Mouse (Mus musculus) cortical plate, adult 2 months (tissue): ENCODE measurements at regions not wholly inside any gene's neighbourhood (a gene's known extent, or its start where the extent isn't known, plus 50 kb on each side); places are given as distances from the start of the nearest gene placed in this dataset.
"Not testable (repeated sequence)": the region's sequence is repeated elsewhere in the genome, so short reads cannot be mapped to it uniquely, and the experiment has no call there.

Experiments used
- H3K27ac ChIP-seq: fragments of 200-500 bp; 2 replicates; pipeline ENCODE4 v1.5.1; 2012; ENCODE audit warnings: low read length, control low read depth, inconsistent platforms; ENCODE audit not compliant: insufficient read depth
- H3K4me1 ChIP-seq: fragments of 200-500 bp; 2 replicates; pipeline ENCODE4 v1.6.1; 2011; ENCODE audit warnings: low read length; ENCODE audit not compliant: control insufficient read depth, insufficient read depth
- H3K4me3 ChIP-seq: fragments of 200-500 bp; 2 replicates; pipeline ENCODE4 v1.5.1; 2011; ENCODE audit warnings: mild to moderate bottlenecking, low read length, control low read depth; ENCODE audit not compliant: insufficient read depth
- CTCF ChIP-seq: fragments of 200-500 bp; IDR thresholded peaks from 2 replicates; pipeline ENCODE4 v1.5.1; 2011; ENCODE audit warnings: mild to moderate bottlenecking, control low read depth, low read length; ENCODE audit not compliant: insufficient read depth; ENCODE audit errors: extremely low read depth
- POLR2A ChIP-seq: fragments of 200-500 bp; IDR thresholded peaks from 2 replicates; pipeline ENCODE4 v1.6.1; 2011; ENCODE audit warnings: mild to moderate bottlenecking, low read length, control low read depth; ENCODE audit not compliant: insufficient read depth; ENCODE audit errors: extremely low read depth

DNA sequence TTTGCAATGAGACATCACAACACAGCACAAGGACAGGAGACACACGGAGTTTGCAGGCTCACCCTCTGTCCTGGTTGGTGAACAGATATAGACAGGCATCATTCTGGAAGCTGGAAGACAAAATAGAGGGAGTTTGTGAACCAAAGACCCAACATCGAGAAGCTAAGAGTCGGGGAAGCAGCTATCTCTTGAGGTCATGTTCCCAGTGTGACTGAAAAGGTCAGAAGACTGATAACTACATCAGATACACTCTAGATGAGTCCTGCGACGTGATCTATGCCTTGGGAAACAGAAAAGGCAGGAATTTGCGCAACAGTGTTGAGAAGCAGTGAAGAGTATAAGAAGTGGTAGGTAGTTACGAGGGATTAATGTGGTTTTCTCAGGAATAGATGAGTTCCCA, 171.2 kb downstream of the Ifng start:
- no peaks in the 10 kb centered on the region for H3K4me1 ChIP-seq
- no peak overlapping the region for H3K27ac ChIP-seq
- no peak overlapping the region for H3K4me3 ChIP-seq
- TF ChIP-seq CTCF (no peak), POLR2A (no peak)

DNA sequence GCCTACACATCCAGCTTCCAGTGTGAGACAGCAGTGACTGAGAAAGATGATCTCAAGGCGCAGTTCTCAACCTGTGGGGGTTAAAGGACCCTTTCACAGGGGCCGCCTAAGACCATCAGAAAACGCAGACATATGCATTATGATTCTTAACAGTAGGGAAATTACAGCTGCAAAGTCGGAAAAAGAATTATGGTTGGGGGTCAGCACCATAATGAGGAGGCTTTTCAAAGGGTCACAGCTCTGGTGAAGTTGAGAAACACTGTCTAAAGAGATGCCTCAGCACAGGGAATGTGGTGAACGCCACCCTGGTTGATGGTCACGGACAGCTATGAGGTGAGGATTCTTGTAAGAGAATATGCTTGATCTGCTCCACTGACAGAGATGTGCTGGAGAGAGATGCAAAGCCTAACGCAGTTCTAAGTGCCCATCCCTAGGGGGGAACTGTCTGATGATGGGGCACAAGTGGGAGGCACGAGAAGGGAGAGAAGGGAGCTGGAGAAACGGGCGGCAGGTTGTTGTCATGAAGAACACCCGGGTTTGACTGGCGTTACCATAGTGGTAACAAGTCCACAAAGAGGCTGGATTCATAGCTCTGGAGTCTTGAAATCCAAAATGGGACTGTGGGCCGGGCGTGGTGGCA, 172.3 kb downstream of the Ifng start:
- no peak overlapping the region for H3K4me3 ChIP-seq
- no peaks in the 10 kb centered on the region; the same call in 1 of the 2 replicates for H3K4me1 ChIP-seq
- H3K27ac ChIP-seq: no peak overlapping the region
- TF ChIP-seq POLR2A: no peak
- TF ChIP-seq CTCF: no peak

DNA sequence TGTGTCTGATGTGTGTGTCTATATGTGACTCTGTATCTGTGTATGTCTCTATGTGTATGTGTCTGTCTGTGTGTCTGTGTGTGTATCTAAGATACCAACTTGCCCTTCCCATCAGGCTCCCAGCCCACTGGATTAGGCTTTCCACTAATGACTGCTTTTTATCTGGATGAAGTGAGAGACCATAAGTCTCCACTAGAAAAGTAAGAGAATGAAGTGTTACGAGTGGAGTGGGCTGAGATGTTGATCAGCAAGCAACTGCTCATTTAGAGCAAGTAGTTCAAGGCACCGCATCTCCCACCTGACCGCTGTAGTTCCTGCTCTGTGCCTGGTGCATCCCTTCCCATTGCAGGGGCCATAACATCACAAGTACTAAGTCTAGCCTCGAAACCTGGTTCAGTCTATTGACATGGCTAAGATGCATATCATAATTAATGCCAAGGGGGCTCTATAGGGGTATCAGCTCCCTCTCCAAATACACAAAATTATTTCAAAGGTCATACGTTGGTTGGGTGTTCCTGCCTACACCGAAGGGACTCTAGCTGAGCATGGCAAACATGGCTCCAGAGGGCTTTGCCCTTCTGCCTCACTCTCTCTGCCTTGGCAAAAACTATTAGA, 173.5 kb downstream of the Ifng start:
- Histone ChIP-seq H3K27ac (no peak overlapping the region), H3K4me1 (no peaks in the 10 kb centered on the region; the same call in 1 of the 2 replicates), H3K4me3 (no peak overlapping the region)
- TF ChIP-seq CTCF: no peak
- no peak for TF ChIP-seq POLR2A

DNA sequence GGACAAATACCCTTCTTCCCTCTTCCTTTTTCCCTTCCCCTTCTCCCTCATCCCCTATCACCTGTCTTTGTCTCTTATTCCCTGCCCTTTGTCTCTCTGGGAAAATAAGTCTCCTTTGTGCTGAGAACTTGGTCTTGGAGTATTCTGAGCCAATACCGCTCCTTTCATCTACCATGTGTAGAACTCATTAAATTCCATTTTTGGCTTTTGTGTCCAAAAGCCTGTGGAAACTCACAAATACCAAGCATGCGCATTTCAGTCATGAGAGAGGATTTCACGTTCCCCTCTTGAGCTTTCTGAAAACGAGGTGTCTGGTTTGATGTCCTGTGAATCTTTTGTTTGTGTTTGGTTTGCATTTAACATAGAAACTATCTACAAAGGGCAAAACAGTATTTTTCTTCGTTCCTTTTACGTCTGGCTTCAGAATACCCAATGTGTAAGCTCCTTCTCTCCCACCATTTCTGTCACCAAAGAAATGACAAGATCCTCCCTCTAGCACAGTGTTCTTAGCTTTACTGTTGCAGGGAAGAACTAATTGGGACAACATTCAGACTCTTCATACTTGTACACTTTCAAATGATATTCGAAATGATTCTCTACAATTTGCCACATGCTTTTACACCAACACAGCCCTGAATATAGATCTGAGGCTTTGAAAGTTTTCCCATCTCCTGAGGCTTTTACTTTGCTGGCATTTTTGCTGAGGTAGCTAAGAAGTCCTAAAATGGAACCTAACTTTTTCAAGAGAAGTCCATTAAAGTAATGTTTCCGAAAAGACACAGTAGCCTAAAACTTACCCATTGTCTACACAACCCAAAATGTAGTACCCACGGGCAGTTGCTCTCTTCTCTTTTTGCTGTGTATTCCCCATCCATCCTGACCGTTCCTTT, 174.5 kb downstream of the Ifng start:
- Histone ChIP-seq H3K27ac (no peak overlapping the region), H3K4me1 (no peaks in the 10 kb centered on the region; the same call in 1 of the 2 replicates), H3K4me3 (no peak overlapping the region)
- TF ChIP-seq CTCF (no peak), POLR2A (no peak)

DNA sequence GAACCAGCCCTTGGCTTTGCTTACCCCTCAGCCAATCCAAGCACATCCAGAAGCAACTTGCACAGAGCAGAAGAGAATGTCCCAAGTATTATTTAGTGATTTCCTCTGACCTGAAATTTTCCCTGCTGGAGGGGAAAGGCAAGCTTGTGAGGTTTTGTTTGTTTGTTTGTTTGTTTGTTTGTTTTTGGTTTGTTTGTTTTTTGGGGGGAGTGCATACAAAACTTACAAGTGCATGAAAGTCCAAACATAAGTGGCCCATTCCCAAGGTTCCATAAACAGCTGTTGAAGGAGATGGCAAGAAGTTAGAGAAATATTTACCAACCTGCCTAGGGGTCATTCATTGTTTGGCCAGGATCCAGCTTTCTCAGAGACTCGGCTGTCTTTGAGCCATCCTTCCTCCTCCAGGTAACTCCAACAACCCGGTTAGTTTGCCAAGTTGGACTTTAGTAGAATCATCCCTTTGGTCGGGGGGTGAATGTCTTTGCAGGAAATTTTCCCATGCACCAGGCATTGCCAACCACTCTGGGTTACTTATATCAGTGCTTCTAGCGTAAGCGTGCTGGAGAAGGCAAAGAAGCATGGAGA, 175.3 kb downstream of the Ifng start:
- Histone ChIP-seq H3K27ac (no peak overlapping the region), H3K4me1 (no peaks in the 10 kb centered on the region; the same call in 1 of the 2 replicates), H3K4me3 (no peak overlapping the region)
- no peak for TF ChIP-seq CTCF
- no peak for TF ChIP-seq POLR2A

GRCm38 (mm10) chr10:118617291-118618044, 176.6 kb downstream of the Ifng start:
- H3K27ac ChIP-seq: no peak overlapping the region
- no peaks in the 10 kb centered on the region; the same call in 1 of the 2 replicates for H3K4me1 ChIP-seq
- H3K4me3 ChIP-seq: no peak overlapping the region
- TF ChIP-seq POLR2A: no peak
- TF ChIP-seq CTCF: no peak

DNA sequence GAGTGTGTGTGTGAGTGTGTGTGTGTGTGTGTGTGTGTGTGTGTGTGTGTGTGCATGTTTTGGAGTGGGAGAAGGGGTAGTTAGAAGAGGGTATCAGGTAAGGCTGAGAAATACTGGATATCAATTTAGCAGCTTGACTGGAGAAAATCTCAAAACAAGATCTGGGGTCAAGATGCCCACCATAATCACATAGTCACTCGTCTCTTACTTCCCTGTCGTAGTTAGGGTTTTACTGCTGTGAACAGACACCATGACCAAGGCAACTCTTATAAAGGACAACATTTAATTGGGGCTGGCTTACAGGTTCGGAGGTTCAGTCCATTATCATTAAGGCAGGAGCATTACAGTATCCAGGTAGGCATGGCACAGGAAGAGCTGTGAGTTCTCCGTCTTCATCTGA, 177.4 kb downstream of the Ifng start:
- H3K4me3 ChIP-seq, H3K27ac ChIP-seq, H3K4me1 ChIP-seq: not testable (repeated sequence)

DNA sequence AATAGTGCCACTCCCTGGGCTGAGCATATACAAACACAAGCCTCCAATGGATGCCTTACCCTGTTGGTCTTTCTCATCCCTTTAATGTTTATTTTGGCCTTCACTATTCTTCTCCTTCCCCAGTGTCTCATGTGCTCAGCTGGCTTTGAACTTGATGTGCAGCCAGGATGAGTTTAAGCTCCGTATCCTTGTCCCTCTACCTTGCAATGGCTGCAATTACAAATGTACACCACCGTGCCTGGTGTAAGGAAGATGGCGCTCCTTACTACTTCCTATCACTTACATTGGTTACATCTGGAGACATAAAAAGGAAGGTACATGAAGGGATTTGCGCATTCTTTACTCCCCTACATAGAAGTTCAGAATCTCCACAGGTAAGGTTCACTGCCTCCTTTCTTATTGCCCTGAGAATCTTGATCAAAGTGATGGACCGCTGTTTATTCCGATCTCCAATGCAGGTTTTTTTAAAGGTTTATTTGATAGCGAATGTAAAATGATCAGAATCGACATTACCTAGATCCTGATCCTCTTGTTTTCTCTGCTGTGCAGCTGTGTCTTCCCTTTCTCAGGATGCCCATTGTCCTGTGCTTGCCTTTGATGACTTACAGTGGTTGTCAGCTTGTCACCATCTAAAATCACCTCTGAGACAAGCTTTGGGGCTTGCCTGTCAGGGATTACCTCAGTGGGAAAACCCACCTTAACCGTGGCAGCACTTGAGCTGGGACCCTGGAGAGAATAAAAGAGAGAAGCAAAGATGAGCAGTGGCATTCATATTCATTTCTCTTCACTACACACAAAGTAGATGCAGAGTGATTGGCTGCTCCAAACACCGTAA, 178.1 kb downstream of the Ifng start:
- Histone ChIP-seq H3K4me1 (no peaks in the 10 kb centered on the region; the same call in 1 of the 2 replicates), H3K27ac (no peak overlapping the region), H3K4me3 (no peak overlapping the region)
- TF ChIP-seq POLR2A (no peak), CTCF (no peak)

DNA sequence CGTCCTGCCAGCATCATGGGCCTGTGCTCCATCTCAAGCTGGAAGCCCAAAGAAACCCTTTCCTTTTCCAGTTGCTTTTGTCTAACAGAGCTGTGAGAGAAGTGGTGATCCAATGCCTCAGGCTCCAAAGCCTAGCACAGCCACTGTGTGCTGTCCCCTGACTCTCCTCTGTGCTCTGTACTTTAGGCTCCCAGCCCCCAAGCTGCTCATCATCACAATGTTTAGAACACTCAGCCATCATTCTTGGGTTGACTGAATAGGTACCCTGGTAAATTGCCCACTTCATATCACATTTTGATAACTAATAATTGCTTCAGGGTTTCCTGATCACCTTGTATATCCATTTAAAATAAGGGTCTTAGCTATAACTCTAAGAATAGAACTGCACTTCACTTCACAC, 178.8 kb downstream of the Ifng start:
- Histone ChIP-seq H3K27ac (no peak overlapping the region), H3K4me3 (no peak overlapping the region), H3K4me1 (no peaks in the 10 kb centered on the region; the same call in 1 of the 2 replicates)
- TF ChIP-seq CTCF (no peak), POLR2A (no peak)
